Mouse (Mus musculus): Measurements from ENCODE around the gene Gm21860.
"Not testable (repeated sequence)": the region's sequence is repeated elsewhere in the genome, so short reads cannot be mapped to it uniquely, and the experiment has no call there.

DNA sequence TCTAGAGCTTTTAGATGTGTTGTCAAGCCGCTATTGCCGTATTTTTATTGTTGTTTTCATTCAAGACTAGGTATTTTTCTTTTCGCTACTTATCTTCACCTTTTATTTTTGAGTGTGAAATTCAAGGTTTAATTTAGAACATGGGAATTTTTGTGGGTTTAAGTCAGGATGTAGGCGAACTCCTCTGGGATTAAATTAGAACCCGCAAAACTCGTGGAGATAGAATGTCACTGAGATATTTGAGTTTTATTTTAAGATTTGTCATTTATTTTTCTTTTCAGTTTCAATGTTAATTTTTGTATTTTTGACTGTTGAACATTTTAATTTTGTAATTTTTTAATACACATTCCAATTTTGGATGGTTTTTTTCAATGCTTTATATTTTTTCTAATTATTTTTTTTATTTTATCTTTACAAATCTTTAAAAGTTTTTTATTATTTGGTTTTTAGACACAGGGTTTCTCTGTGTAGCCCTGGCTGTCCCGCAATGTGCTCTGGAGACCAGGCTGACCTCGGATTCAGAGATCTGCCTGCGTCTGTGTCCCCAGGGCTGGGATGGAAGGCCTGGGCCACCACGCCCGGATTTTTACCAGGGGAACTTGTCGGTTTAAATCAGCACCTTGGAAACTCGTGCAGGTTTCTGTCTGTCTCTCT lies 26.2 kb downstream of the Gm21860 start:
- TF ChIP-seq CTCF (IDR thresholded peaks at IDR 0.05; ENCODE audit: borderline replicate concordance, insufficient read depth, low read length); POLR2A (IDR thresholded peaks at IDR 0.05; ENCODE audit: low read depth, low read length): not testable (repeated sequence)

Measured in embryonic fibroblast, embryonic 13.5 days (primary cell).